Mouse (Mus musculus): Measurements from ENCODE around the gene Vmn1r113. TPM values are rescaled to one million over a fixed set of nuclear protein-coding genes. Genes with fewer than 3 reads are reported as not detected.
"Not testable (repeated sequence)": the region's sequence is repeated elsewhere in the genome, so short reads cannot be mapped to it uniquely, and the experiment has no call there.

Gene Vmn1r113
- total RNA-seq (2014; fragmentation: Nextera tagmentation), result not detected in 2 replicates
- not detected in 2 replicates for total RNA-seq (2017)

GRCm38 (mm10) chr7:20786985-20787384 lies at the start of gene Vmn1r113:
Gene Vmn1r113 (plus strand): TSS chr7:20787285.
- ATAC-seq (replicated peaks; ENCODE audit: poor library complexity, severe bottlenecking), result not testable (repeated sequence)

- not testable (repeated sequence) for ATAC-seq (replicated peaks; ENCODE audit: poor library complexity, severe bottlenecking)
Observed at GRCm38 (mm10) chr7:20770885-20771284, 16.2 kb upstream of the Vmn1r113 start, which contains the start of gene Vmn1r112. Gene Vmn1r112 (plus strand): TSS chr7:20771185.

GRCm38 (mm10) chr7:20812086-20812485 lies 25.0 kb downstream of the Vmn1r113 start, which contains the start of gene Vmn1r114:
Gene Vmn1r114 (minus strand): TSS chr7:20812186.
- ATAC-seq (replicated peaks; ENCODE audit: poor library complexity, severe bottlenecking), result not testable (repeated sequence)

Other genes starting within 250 kb of the Vmn1r113 start
- not detected in 2 replicates for gene Gm5726, start 241.5 kb upstream of the Vmn1r113 start, total RNA-seq (2014; fragmentation: Nextera tagmentation)
- gene Gm5726, start 241.5 kb upstream of the Vmn1r113 start, total RNA-seq (2017), result not detected in 2 replicates
- gene Gm4141, start 211.0 kb upstream of the Vmn1r113 start, total RNA-seq (2014; fragmentation: Nextera tagmentation), result not detected in 2 replicates
- gene Gm4141, start 211.0 kb upstream of the Vmn1r113 start, total RNA-seq (2017), result not detected in 2 replicates
- gene Gm4513, start 188.3 kb upstream of the Vmn1r113 start, total RNA-seq (2014; fragmentation: Nextera tagmentation), result not detected in 2 replicates
- not detected in 2 replicates for gene Gm4513, start 188.3 kb upstream of the Vmn1r113 start, total RNA-seq (2017)
- gene Vmn1r107, start 118.4 kb upstream of the Vmn1r113 start, total RNA-seq (2014; fragmentation: Nextera tagmentation), result not detected in 2 replicates
- gene Vmn1r107, start 118.4 kb upstream of the Vmn1r113 start, total RNA-seq (2017), result not detected in 2 replicates
- gene Vmn1r111, start 84.1 kb upstream of the Vmn1r113 start, total RNA-seq (2014; fragmentation: Nextera tagmentation), result not detected in 2 replicates
- not detected in 2 replicates for gene Vmn1r111, start 84.1 kb upstream of the Vmn1r113 start, total RNA-seq (2017)
- not detected in 2 replicates for gene Gm10668, start 56.7 kb upstream of the Vmn1r113 start, total RNA-seq (2014; fragmentation: Nextera tagmentation)
- gene Gm10668, start 56.7 kb upstream of the Vmn1r113 start, total RNA-seq (2017), result not detected in 2 replicates
- gene Vmn1r112, start 16.1 kb upstream of the Vmn1r113 start, total RNA-seq (2014; fragmentation: Nextera tagmentation), result not detected in 2 replicates
- not detected in 2 replicates for gene Vmn1r112, start 16.1 kb upstream of the Vmn1r113 start, total RNA-seq (2017)
- gene Vmn1r114, start 24.9 kb downstream of the Vmn1r113 start, total RNA-seq (2014; fragmentation: Nextera tagmentation), result not detected in 2 replicates
- not detected in 2 replicates for gene Vmn1r114, start 24.9 kb downstream of the Vmn1r113 start, total RNA-seq (2017)
- gene Vmn1r115, start 57.7 kb downstream of the Vmn1r113 start, total RNA-seq (2014; fragmentation: Nextera tagmentation), result not detected in 2 replicates
- gene Vmn1r115, start 57.7 kb downstream of the Vmn1r113 start, total RNA-seq (2017), result not detected in 2 replicates
- gene Vmn1r116, start 85.0 kb downstream of the Vmn1r113 start, total RNA-seq (2014; fragmentation: Nextera tagmentation), result not detected in 2 replicates
- not detected in 2 replicates for gene Vmn1r116, start 85.0 kb downstream of the Vmn1r113 start, total RNA-seq (2017)
- not detected in 2 replicates for gene Vmn1r117, start 96.8 kb downstream of the Vmn1r113 start, total RNA-seq (2014; fragmentation: Nextera tagmentation)
- gene Vmn1r117, start 96.8 kb downstream of the Vmn1r113 start, total RNA-seq (2017), result not detected in 2 replicates
- not detected in 2 replicates for gene Vmn1r118, start 125.1 kb downstream of the Vmn1r113 start, total RNA-seq (2014; fragmentation: Nextera tagmentation)
- not detected in 2 replicates for gene Vmn1r118, start 125.1 kb downstream of the Vmn1r113 start, total RNA-seq (2017)
- gene Vmn1r119, start 225.2 kb downstream of the Vmn1r113 start, total RNA-seq (2014; fragmentation: Nextera tagmentation), result not detected in 2 replicates
- not detected in 2 replicates for gene Vmn1r119, start 225.2 kb downstream of the Vmn1r113 start, total RNA-seq (2017)